In genomic region chr7:126650852-126651251, GRCm38 (mm10) we compare ENCODE assay signal across 1 mouse cellular context.
A peak's percentile ranks its signal among the peaks of the same experiment; 100 is the strongest.
TF ChIP-seq lines count a peak whose summit lies in the region.

No protein-coding gene starts in this region.

TF ChIP-seq in MEL, 35 proteins besides CTCF, POLR2A, EP300 and RAD21 (continued from another document):
- TF ChIP-seq GATA1 (IDR thresholded peaks at IDR 0.05; ENCODE audit: low read depth, low read length) (peak; percentile 100), ZNF384 (IDR thresholded peaks at IDR 0.05; ENCODE audit: low read depth, low read length) (peak; percentile 46; the same call in 1 of the 2 replicates), ETS1 (IDR thresholded peaks at IDR 0.05; ENCODE audit: low read depth, low read length) (peak; percentile 95), HCFC1 (IDR thresholded peaks at IDR 0.05; ENCODE audit: low read depth, low read length) (peak; percentile 60), JUND (IDR thresholded peaks at IDR 0.05; ENCODE audit: low read depth, low read length) (0 out of 2 replicates have a peak, but pooled peaks have one; percentile 40), ZMIZ1 (IDR thresholded peaks at IDR 0.05; ENCODE audit: low read depth, low read length) (peak; percentile 68), MAX (IDR thresholded peaks at IDR 0.05; ENCODE audit: low read length) (no peak), USF1 (IDR thresholded peaks at IDR 0.05; ENCODE audit: low read depth, low read length) (0 out of 2 replicates have a peak, but pooled peaks have one; percentile 23), TBP (IDR thresholded peaks at IDR 0.05; ENCODE audit: low read depth, low read length) (no peak), POLR2AphosphoS5 (IDR thresholded peaks at IDR 0.05; ENCODE audit: borderline replicate concordance, low read depth, low read length) (no peak), MAFK (IDR thresholded peaks at IDR 0.05; ENCODE audit: borderline replicate concordance, low read depth, low read length) (peak; percentile 84), ZC3H11A (IDR thresholded peaks at IDR 0.05; ENCODE audit: low read depth, low read length) (peak; percentile 33; the same call in 1 of the 2 replicates), SIN3A (IDR thresholded peaks at IDR 0.05; ENCODE audit: low read length) (peak; percentile 93), CHD1 (IDR thresholded peaks at IDR 0.05; ENCODE audit: low read depth, low read length) (no peak), USF2 (IDR thresholded peaks at IDR 0.05; ENCODE audit: borderline replicate concordance in 1 of 2, insufficient read depth in 1 of 2, low read depth in 1 of 2, low read length in 2 of 2) (no peak), TCF12 (IDR thresholded peaks at IDR 0.05; ENCODE audit: low read depth, low read length) (peak; percentile 97), MXI1 (IDR thresholded peaks at IDR 0.05; ENCODE audit: low read depth, low read length) (peak; percentile 74), CHD2 (IDR thresholded peaks at IDR 0.05; ENCODE audit: low read length) (peak; percentile 50; the same call in 1 of the 2 replicates), MAZ (IDR thresholded peaks at IDR 0.05; ENCODE audit: low read depth, low read length) (0 out of 2 replicates have a peak, but pooled peaks have one; percentile 55), POLR2AphosphoS2 (IDR thresholded peaks at IDR 0.05; ENCODE audit: low read length) (no peak), RCOR1 (IDR thresholded peaks at IDR 0.05; ENCODE audit: low read depth, low read length) (peak; percentile 97), MYC (IDR thresholded peaks at IDR 0.05; ENCODE audit: low read depth, low read length) (peak; percentile 62; the same call in 1 of the 2 replicates), BHLHE40 (IDR thresholded peaks at IDR 0.05; ENCODE audit: borderline replicate concordance, low read depth, low read length) (peak; percentile 68; the same call in 1 of the 2 replicates), KAT2A (conservative IDR thresholded peaks at IDR 0.05; ENCODE audit: low read depth, low read length) (0 out of 2 replicates have a peak, but pooled peaks have one; percentile 40), MEF2A (IDR thresholded peaks at IDR 0.05; ENCODE audit: extremely low read depth, insufficient replicate concordance, low read depth, low read length, poor library complexity, severe bottlenecking) (0 out of 2 replicates have a peak, but pooled peaks have one; percentile 30)
